Mouse (Mus musculus): ENCODE results near the gene Gnat1. TPM values are rescaled to one million over a fixed set of nuclear protein-coding genes. Genes with fewer than 3 reads are reported as not detected.

Gnat1 gene
- polyA plus RNA-seq, 1 experiment from 2014 or later: 2.4 TPM

- Histone ChIP-seq H3K4me2 (ENCODE audit: low read depth) (no peak overlapping the region), H3K4me3 (ENCODE audit: low read depth, low read length) (no peak overlapping the region), H3K36me3 (ENCODE audit: control insufficient read depth, insufficient read depth, low read length) (no peaks in the 10 kb centered on the region), H3K27ac (ENCODE audit: low read depth, low read length) (no peak overlapping the region), H3K27me3 (ENCODE audit: control insufficient read depth, insufficient read depth, low read length) (peaks cover 30% of the 10 kb centered on the region), H3K9me3 (ENCODE audit: control insufficient read depth, low read length) (no peaks in the 10 kb centered on the region), H3K4me1 (ENCODE audit: control insufficient read depth, insufficient read depth, low read length) (peaks cover 4% of the 10 kb centered on the region), H3K9ac (ENCODE audit: low read length) (no peak overlapping the region)
- WGBS: 60% methylated on average over 9 of the region's 9 CpGs
- ATAC-seq (ENCODE audit: insufficient read depth, low FRiP score, low TSS enrichment) (no peak), DNase-seq (ENCODE audit: low spot score) (no peak)
Measured at GRCm38 (mm10) chr9:107674609-107675429, 4.7 kb downstream of the Gnat1 start.

GRCm38 (mm10) chr9:107670259-107670658, 9.3 kb downstream of the Gnat1 start:
- Histone ChIP-seq H3K36me3 (ENCODE audit: control insufficient read depth, insufficient read depth, low read length) (no peaks in the 10 kb centered on the region), H3K4me1 (ENCODE audit: control insufficient read depth, insufficient read depth, low read length) (peaks cover 18% of the 10 kb centered on the region), H3K27me3 (ENCODE audit: control insufficient read depth, insufficient read depth, low read length) (peaks cover 17% of the 10 kb centered on the region), H3K4me2 (ENCODE audit: low read depth) (no peak overlapping the region), H3K4me3 (ENCODE audit: low read depth, low read length) (no peak overlapping the region), H3K9me3 (ENCODE audit: control insufficient read depth, low read length) (no peaks in the 10 kb centered on the region), H3K27ac (ENCODE audit: low read depth, low read length) (no peak overlapping the region), H3K9ac (ENCODE audit: low read length) (no peak overlapping the region)
- ATAC-seq (ENCODE audit: insufficient read depth, low FRiP score, low TSS enrichment) (no peak), DNase-seq (ENCODE audit: low spot score) (no peak)
- WGBS: 57% methylated on average over 5 of the region's 5 CpGs

GRCm38 (mm10) chr9:107669480-107669945, 10.0 kb downstream of the Gnat1 start, which contains the start of gene Slc38a3:
Gene Slc38a3, minus strand, starts transcription at chr9:107669530.
- DNase-seq (ENCODE audit: low spot score) (no peak), ATAC-seq (ENCODE audit: insufficient read depth, low FRiP score, low TSS enrichment) (no peak)
- H3K4me1 ChIP-seq (ENCODE audit: control insufficient read depth, insufficient read depth, low read length): peaks cover 18% of the 10 kb centered on the region
- H3K4me2 ChIP-seq (ENCODE audit: low read depth): no peak within 1 kb of the TSS
- H3K27me3 ChIP-seq (ENCODE audit: control insufficient read depth, insufficient read depth, low read length): peaks cover 11% of the 10 kb centered on the region
- H3K9ac ChIP-seq (ENCODE audit: low read length): no peak within 1 kb of the TSS
- no peak within 1 kb of the TSS for H3K4me3 ChIP-seq (ENCODE audit: low read depth, low read length)
- H3K36me3 ChIP-seq (ENCODE audit: control insufficient read depth, insufficient read depth, low read length): no peaks in the 10 kb centered on the region
- H3K9me3 ChIP-seq (ENCODE audit: control insufficient read depth, low read length): no peaks in the 10 kb centered on the region
- H3K27ac ChIP-seq (ENCODE audit: low read depth, low read length): no peak within 1 kb of the TSS
- 88% methylated on average over 9 of the region's 9 CpGs for WGBS

- DNase-seq (ENCODE audit: low spot score) (no peak), ATAC-seq (ENCODE audit: insufficient read depth, low FRiP score, low TSS enrichment) (no peak)
- no peak overlapping the region for H3K9ac ChIP-seq (ENCODE audit: low read length)
- no peak overlapping the region for H3K4me3 ChIP-seq (ENCODE audit: low read depth, low read length)
- peaks cover 18% of the 10 kb centered on the region for H3K4me1 ChIP-seq (ENCODE audit: control insufficient read depth, insufficient read depth, low read length)
- no peak overlapping the region for H3K4me2 ChIP-seq (ENCODE audit: low read depth)
- H3K9me3 ChIP-seq (ENCODE audit: control insufficient read depth, low read length): no peaks in the 10 kb centered on the region
- no peaks in the 10 kb centered on the region for H3K36me3 ChIP-seq (ENCODE audit: control insufficient read depth, insufficient read depth, low read length)
- H3K27me3 ChIP-seq (ENCODE audit: control insufficient read depth, insufficient read depth, low read length): peaks cover 11% of the 10 kb centered on the region
- WGBS: 73% methylated on average over 3 of the region's 3 CpGs
- no peak overlapping the region for H3K27ac ChIP-seq (ENCODE audit: low read depth, low read length)
Measured at GRCm38 (mm10) chr9:107668916-107669315, 10.6 kb downstream of the Gnat1 start.

GRCm38 (mm10) chr9:107668011-107668410, 11.5 kb downstream of the Gnat1 start:
- Histone ChIP-seq H3K9me3 (ENCODE audit: control insufficient read depth, low read length) (no peaks in the 10 kb centered on the region), H3K4me2 (ENCODE audit: low read depth) (no peak overlapping the region; the same call in 1 of the 2 replicates), H3K27ac (ENCODE audit: low read depth, low read length) (no peak overlapping the region), H3K4me3 (ENCODE audit: low read depth, low read length) (no peak overlapping the region), H3K4me1 (ENCODE audit: control insufficient read depth, insufficient read depth, low read length) (peaks cover 23% of the 10 kb centered on the region), H3K9ac (ENCODE audit: low read length) (no peak overlapping the region), H3K36me3 (ENCODE audit: control insufficient read depth, insufficient read depth, low read length) (no peaks in the 10 kb centered on the region), H3K27me3 (ENCODE audit: control insufficient read depth, insufficient read depth, low read length) (peaks cover 11% of the 10 kb centered on the region)
- ATAC-seq (ENCODE audit: insufficient read depth, low FRiP score, low TSS enrichment) (no peak), DNase-seq (ENCODE audit: low spot score) (no peak)
- WGBS: 38% methylated on average over 8 of the region's 8 CpGs

GRCm38 (mm10) chr9:107667219-107667618, 12.3 kb downstream of the Gnat1 start:
- Histone ChIP-seq H3K27me3 (ENCODE audit: control insufficient read depth, insufficient read depth, low read length) (peaks cover 11% of the 10 kb centered on the region), H3K27ac (ENCODE audit: low read depth, low read length) (no peak overlapping the region), H3K9me3 (ENCODE audit: control insufficient read depth, low read length) (no peaks in the 10 kb centered on the region), H3K9ac (ENCODE audit: low read length) (peak overlapping the region; percentile 54), H3K4me3 (ENCODE audit: low read depth, low read length) (peak overlapping the region; percentile 38), H3K4me1 (ENCODE audit: control insufficient read depth, insufficient read depth, low read length) (peaks cover 23% of the 10 kb centered on the region), H3K36me3 (ENCODE audit: control insufficient read depth, insufficient read depth, low read length) (no peaks in the 10 kb centered on the region), H3K4me2 (ENCODE audit: low read depth) (peak overlapping the region; percentile 89)
- ATAC-seq (ENCODE audit: insufficient read depth, low FRiP score, low TSS enrichment) (peak; percentile 79), DNase-seq (ENCODE audit: low spot score) (peak; percentile 80)
- WGBS: 0% methylated on average over 23 of the region's 24 CpGs

GRCm38 (mm10) chr9:107666751-107667205, 12.7 kb downstream of the Gnat1 start:
- H3K36me3 ChIP-seq (ENCODE audit: control insufficient read depth, insufficient read depth, low read length): no peaks in the 10 kb centered on the region
- peak overlapping the region; percentile 38 for H3K4me3 ChIP-seq (ENCODE audit: low read depth, low read length)
- DNase-seq (ENCODE audit: low spot score) (peak; percentile 49), ATAC-seq (ENCODE audit: insufficient read depth, low FRiP score, low TSS enrichment) (0 out of 2 replicates have a peak, but pooled peaks have one; percentile 8)
- H3K4me1 ChIP-seq (ENCODE audit: control insufficient read depth, insufficient read depth, low read length): peaks cover 23% of the 10 kb centered on the region
- peaks cover 11% of the 10 kb centered on the region for H3K27me3 ChIP-seq (ENCODE audit: control insufficient read depth, insufficient read depth, low read length)
- no peaks in the 10 kb centered on the region for H3K9me3 ChIP-seq (ENCODE audit: control insufficient read depth, low read length)
- H3K27ac ChIP-seq (ENCODE audit: low read depth, low read length): no peak overlapping the region
- H3K4me2 ChIP-seq (ENCODE audit: low read depth): peak overlapping the region; percentile 89
- under 1% methylated on average over 30 of the region's 30 CpGs for WGBS
- peak overlapping the region; percentile 54 for H3K9ac ChIP-seq (ENCODE audit: low read length)

GRCm38 (mm10) chr9:107665308-107665707, 14.2 kb downstream of the Gnat1 start:
- Histone ChIP-seq H3K4me2 (ENCODE audit: low read depth) (no peak overlapping the region), H3K27ac (ENCODE audit: low read depth, low read length) (no peak overlapping the region), H3K4me3 (ENCODE audit: low read depth, low read length) (no peak overlapping the region), H3K36me3 (ENCODE audit: control insufficient read depth, insufficient read depth, low read length) (no peaks in the 10 kb centered on the region), H3K4me1 (ENCODE audit: control insufficient read depth, insufficient read depth, low read length) (peaks cover 23% of the 10 kb centered on the region), H3K9ac (ENCODE audit: low read length) (no peak overlapping the region), H3K9me3 (ENCODE audit: control insufficient read depth, low read length) (no peaks in the 10 kb centered on the region), H3K27me3 (ENCODE audit: control insufficient read depth, insufficient read depth, low read length) (peaks cover 11% of the 10 kb centered on the region)
- 82% methylated on average over 7 of the region's 7 CpGs for WGBS
- no peak for DNase-seq (ENCODE audit: low spot score)
- no peak for ATAC-seq (ENCODE audit: insufficient read depth, low FRiP score, low TSS enrichment)

- WGBS: 36% methylated on average over 9 of the region's 9 CpGs
- no peak overlapping the region for H3K4me2 ChIP-seq (ENCODE audit: low read depth)
- H3K9ac ChIP-seq (ENCODE audit: low read length): no peak overlapping the region
- H3K27ac ChIP-seq (ENCODE audit: low read depth, low read length): no peak overlapping the region
- H3K9me3 ChIP-seq (ENCODE audit: control insufficient read depth, low read length): no peaks in the 10 kb centered on the region
- no peak overlapping the region for H3K4me3 ChIP-seq (ENCODE audit: low read depth, low read length)
- peaks cover 11% of the 10 kb centered on the region for H3K27me3 ChIP-seq (ENCODE audit: control insufficient read depth, insufficient read depth, low read length)
- DNase-seq (ENCODE audit: low spot score) (no peak), ATAC-seq (ENCODE audit: insufficient read depth, low FRiP score, low TSS enrichment) (no peak)
- peaks cover 23% of the 10 kb centered on the region for H3K4me1 ChIP-seq (ENCODE audit: control insufficient read depth, insufficient read depth, low read length)
- no peaks in the 10 kb centered on the region for H3K36me3 ChIP-seq (ENCODE audit: control insufficient read depth, insufficient read depth, low read length)
Measured at GRCm38 (mm10) chr9:107663525-107663924, 16.0 kb downstream of the Gnat1 start.

All from neural tube, embryonic 11.5 days (tissue).